Mouse (Mus musculus) testis, adult 2 months (tissue): ENCODE measurements around the gene Polh.

Experiments
- CTCF ChIP-seq: fragments of 200-500 bp; IDR thresholded peaks from 2 replicates; pipeline ENCODE4 v1.5.1; 2012; ENCODE audit warnings: low read depth, mild to moderate bottlenecking, inconsistent platforms, low read length, moderate library complexity; ENCODE audit not compliant: control insufficient read depth, insufficient read depth, insufficient replicate concordance
- POLR2A ChIP-seq: fragments of 200-500 bp; IDR thresholded peaks from 2 replicates; pipeline ENCODE4 v1.6.1; 2012; ENCODE audit warnings: low read depth, mild to moderate bottlenecking, inconsistent platforms, low read length, moderate library complexity; ENCODE audit not compliant: control insufficient read depth

DNA sequence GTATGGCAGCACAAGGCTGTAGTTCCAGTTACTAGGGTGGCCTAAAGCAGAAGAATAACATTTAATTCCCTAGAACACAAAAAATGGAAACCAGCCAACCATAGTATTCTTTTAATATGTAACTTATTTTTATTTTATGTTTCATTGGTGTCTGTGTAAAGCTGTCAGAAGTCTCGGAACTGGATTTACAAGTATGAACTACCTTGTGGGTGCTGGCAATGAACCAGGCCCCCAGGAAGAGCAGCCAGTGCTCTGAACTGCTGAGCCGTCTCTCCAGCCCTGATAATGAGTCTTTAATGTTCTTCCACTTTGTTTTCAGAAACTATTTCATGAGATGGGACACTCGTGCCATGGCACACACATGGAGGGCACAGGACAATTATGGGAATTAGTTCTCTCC, 8.1 kb upstream of the Polh start:
- TF ChIP-seq CTCF (no peak), POLR2A (no peak)
